Mouse (Mus musculus) forebrain, embryonic 11.5 days (tissue): ENCODE measurements around the gene Cap2. TPM values are rescaled to one million over a fixed set of nuclear protein-coding genes. Genes with fewer than 3 reads are reported as not detected.

ENCODE experiments used
- ATAC-seq: fragments of 200-750 bp; cut with Nextera tagmentation; replicated peaks from 2 replicates; pipeline ENCODE4 v1.8.0; 2017; ENCODE audit warnings: moderate TSS enrichment; ENCODE audit not compliant: low FRiP score
- DNase-seq: peaks from one replicate; pipeline ENCODE4 v3.0.0-alpha.2; 2017; ENCODE audit warnings: low spot score
- H3K27ac ChIP-seq: fragments of 300-500 bp; sonication (generic); 2 replicates; pipeline ENCODE4 v1.5.1; 2014; ENCODE audit warnings: low read depth, low read length
- H3K27me3 ChIP-seq: fragments of 300-500 bp; sonication (generic); 2 replicates; pipeline ENCODE4 v1.6.1; 2014; ENCODE audit warnings: mild to moderate bottlenecking, low read length, mixed read lengths; ENCODE audit not compliant: control insufficient read depth, insufficient read depth
- H3K36me3 ChIP-seq: fragments of 300-500 bp; sonication (generic); 2 replicates; pipeline ENCODE4 v1.6.1; 2014; ENCODE audit warnings: mild to moderate bottlenecking, low read length, moderate library complexity, mixed read lengths; ENCODE audit not compliant: control insufficient read depth, insufficient read depth
- H3K4me1 ChIP-seq: fragments of 300-500 bp; sonication (generic); replicated peaks from 2 replicates; pipeline ENCODE4 v1.6.1; 2014; ENCODE audit warnings: low read length, mixed read lengths; ENCODE audit not compliant: control insufficient read depth, insufficient read depth
- H3K4me2 ChIP-seq: fragments of 300-500 bp; sonication (generic); 2 replicates; pipeline ENCODE4 v1.6.1; 2014; ENCODE audit warnings: low read depth, mild to moderate bottlenecking, low read length, moderate library complexity, mixed read lengths; ENCODE audit not compliant: severe bottlenecking
- H3K4me3 ChIP-seq: fragments of 300-500 bp; sonication (generic); 2 replicates; pipeline ENCODE4 v1.5.1; 2014; ENCODE audit warnings: low read depth, low read length
- H3K9ac ChIP-seq: fragments of 300-500 bp; sonication (generic); 2 replicates; pipeline ENCODE4 v1.6.1; 2014; ENCODE audit warnings: low read length
- H3K9me3 ChIP-seq: fragments of 300-500 bp; sonication (generic); 2 replicates; pipeline ENCODE4 v1.6.1; 2016; ENCODE audit warnings: low read length, mixed read lengths; ENCODE audit not compliant: control insufficient read depth
- WGBS: fragments of 180-500 bp; shearing (Covaris S2); extraction: QIAGEN DNeasy Blood & Tissue Kit; methylation state at CpG from one replicate; pipeline ENCODE4 v1.1.7; 2014; 5-methylcytosine and 5-hydroxymethylcytosine counted together
- polyA plus RNA-seq: library from polyadenylated mRNA; unstranded; fragments of >200 nt; fragmentation: Nextera tagmentation; extraction: Ambion mirVana; gene quantifications from 2 replicates; pipeline ENCODE4 v1.2.1, GENCODE M21; 2014

Gene Cap2
- polyA plus RNA-seq, 1 experiment from 2014 or later, result 8.3 TPM

DNA sequence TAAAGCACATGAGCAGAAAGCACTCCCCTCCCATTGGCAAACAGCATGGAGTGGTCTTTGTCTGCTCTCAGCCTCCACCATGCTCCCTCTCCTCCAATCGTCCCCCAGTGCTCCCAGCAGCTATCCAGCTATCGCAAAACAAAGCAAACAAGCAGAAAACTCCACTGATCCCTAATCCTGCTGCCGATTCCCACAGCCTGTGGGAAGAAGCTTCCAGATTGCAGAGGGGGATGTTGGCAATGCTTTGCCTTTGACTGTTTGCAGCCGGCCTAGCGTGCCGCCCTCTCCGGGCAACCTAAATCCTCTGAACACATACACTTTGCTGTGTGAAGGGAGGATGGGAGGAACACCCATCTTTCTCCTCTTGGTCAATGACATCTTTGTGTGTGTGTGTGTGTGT, 83.2 kb downstream of the Cap2 start:
- WGBS, result 66% methylated on average over 7 of the region's 7 CpGs
- ATAC-seq, result no peak
- H3K27me3 ChIP-seq, result no peaks in the 10 kb centered on the region
- H3K36me3 ChIP-seq, result no peaks in the 10 kb centered on the region
- H3K9ac ChIP-seq, result no peak overlapping the region
- H3K4me2 ChIP-seq, result no peak overlapping the region
- H3K9me3 ChIP-seq, result no peaks in the 10 kb centered on the region
- no peak overlapping the region for H3K27ac ChIP-seq
- no peak for DNase-seq
- H3K4me1 ChIP-seq, result no peaks in the 10 kb centered on the region
- no peak overlapping the region for H3K4me3 ChIP-seq

DNA sequence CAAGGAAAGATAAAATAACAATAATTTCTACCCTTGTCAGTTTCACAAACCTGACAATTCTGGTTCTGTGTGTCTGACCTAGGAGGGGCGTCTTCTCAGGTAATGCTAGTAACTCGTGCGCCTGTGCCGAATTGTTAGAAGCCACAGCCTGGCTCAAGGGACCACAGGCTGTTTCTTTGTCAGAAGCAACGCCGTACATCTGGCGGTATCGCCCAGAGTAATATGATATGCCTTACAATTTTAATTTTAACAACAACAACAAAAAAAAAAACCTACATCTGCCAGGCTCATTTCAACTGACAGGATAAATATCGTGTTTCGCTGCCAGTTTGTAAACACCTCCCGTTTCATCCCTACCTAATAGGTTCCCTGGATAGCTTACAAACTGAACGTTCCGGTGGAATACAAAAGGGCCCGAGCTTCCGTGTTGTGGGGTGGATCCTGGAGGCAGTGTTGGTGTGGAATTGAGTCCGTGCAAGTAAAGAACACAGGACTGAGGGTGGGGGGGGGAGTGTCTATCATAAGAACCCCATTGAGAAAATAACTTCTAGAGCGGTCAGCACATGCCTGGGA, 86.2 kb downstream of the Cap2 start:
- Histone ChIP-seq H3K4me2 (no peak overlapping the region), H3K9me3 (no peaks in the 10 kb centered on the region), H3K27me3 (no peaks in the 10 kb centered on the region), H3K9ac (no peak overlapping the region), H3K4me3 (no peak overlapping the region), H3K4me1 (no peaks in the 10 kb centered on the region), H3K36me3 (no peaks in the 10 kb centered on the region), H3K27ac (no peak overlapping the region)
- ATAC-seq (no peak), DNase-seq (no peak)
- WGBS, result 90% methylated on average over 17 of the region's 17 CpGs

DNA sequence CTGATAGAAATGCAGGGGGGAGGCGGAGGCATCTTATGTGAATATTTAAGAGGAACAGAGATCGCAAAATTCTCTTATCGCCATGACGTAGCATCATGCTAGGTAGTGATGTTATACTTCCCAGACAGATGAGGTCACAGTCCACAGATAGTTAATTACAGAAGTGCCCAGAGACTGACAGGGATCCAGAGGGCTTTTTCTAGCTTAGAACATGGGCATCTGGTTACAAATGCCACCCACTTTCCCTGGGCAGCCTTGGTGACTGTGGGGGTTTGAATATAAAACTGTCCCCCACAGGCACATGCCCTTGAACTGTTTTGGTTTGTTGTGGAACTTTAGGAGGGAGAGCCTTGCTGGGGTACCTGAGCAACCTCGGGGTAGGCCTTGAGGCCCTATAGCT, 87.0 kb downstream of the Cap2 start:
- Histone ChIP-seq H3K9me3 (no peaks in the 10 kb centered on the region), H3K27ac (no peak overlapping the region), H3K36me3 (no peaks in the 10 kb centered on the region), H3K27me3 (no peaks in the 10 kb centered on the region), H3K4me3 (no peak overlapping the region), H3K4me2 (no peak overlapping the region), H3K9ac (no peak overlapping the region), H3K4me1 (no peaks in the 10 kb centered on the region)
- WGBS, result 94% methylated on average over 5 of the region's 5 CpGs
- DNase-seq (no peak), ATAC-seq (no peak)

DNA sequence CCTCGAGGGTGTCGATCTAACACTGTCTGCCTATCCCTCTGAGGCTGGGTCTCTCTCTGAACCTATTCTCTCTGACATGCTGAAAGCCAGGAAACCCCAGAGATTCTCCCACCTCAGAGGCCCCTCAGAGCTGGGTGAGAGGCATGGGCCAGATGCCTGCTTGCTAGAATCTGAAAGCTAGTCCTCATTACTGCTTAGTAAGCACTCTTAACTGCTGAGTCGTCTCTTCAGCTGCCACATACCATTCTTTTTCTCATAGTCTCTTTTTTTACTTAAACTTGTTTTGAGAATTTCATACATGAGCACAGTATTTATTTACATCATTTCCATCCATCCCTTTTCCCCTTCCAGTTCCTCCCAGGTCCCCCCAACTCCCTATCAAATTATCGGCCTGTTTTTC, 89.2 kb downstream of the Cap2 start:
- H3K9me3 ChIP-seq, result no peaks in the 10 kb centered on the region

DNA sequence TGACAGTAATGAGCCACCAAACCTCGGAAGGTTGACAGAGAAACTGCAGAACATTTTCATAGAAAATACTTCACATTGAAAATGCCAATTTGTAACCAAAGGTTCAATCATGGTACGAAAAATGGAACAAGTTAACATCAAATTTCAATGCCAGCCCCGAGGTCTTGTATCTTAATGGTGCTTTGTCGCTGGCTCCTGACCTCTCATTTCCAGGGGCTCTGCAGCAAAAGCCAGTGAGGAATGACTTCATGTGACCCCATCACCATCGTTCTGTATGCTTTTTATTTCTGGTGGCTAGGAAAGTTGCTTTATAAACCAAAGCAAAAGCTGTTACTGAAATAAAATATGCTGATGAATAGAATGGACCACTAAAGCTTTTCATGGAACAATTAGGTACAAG, 99.0 kb downstream of the Cap2 start:
- WGBS, result 88% methylated on average over 5 of the region's 5 CpGs

More for the DNA sequence above, 89.2 kb downstream of the Cap2 start:
- ATAC-seq, result no peak
- Histone ChIP-seq H3K36me3 (no peaks in the 10 kb centered on the region), H3K27me3 (no peaks in the 10 kb centered on the region), H3K4me1 (no peaks in the 10 kb centered on the region), H3K4me3 (no peak overlapping the region), H3K27ac (no peak overlapping the region), H3K4me2 (no peak overlapping the region), H3K9ac (no peak overlapping the region)
- DNase-seq, result no peak
- WGBS, result 92% methylated on average over 4 of the region's 4 CpGs

DNA sequence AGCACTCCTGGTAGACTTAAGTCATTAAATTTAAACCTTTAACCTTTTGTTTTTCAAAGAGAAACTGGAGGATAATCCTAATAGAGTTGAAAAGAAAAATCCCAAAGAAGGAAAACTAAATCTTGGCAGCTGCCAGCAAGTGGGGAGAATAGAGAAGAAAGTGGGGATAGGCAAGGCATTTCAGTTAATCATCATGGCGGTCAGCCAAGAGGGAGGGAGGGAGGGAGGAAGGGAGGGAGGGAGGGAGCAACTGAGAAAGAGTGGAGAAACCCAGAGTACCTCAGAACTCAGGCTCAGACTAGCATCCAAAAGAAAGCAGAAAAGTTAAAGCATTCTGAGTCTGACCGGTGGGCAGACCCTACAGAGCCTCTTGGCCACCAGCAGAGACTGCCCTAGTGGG, 99.7 kb downstream of the Cap2 start:
- WGBS, result 94% methylated on average over 2 of the region's 2 CpGs
- Histone ChIP-seq H3K27ac (no peak overlapping the region), H3K4me3 (no peak overlapping the region), H3K4me1 (no peaks in the 10 kb centered on the region), H3K4me2 (no peak overlapping the region), H3K36me3 (no peaks in the 10 kb centered on the region), H3K9me3 (no peaks in the 10 kb centered on the region), H3K27me3 (no peaks in the 10 kb centered on the region), H3K9ac (no peak overlapping the region)
- ATAC-seq (no peak), DNase-seq (no peak)

More for the DNA sequence above, 99.0 kb downstream of the Cap2 start:
- Histone ChIP-seq H3K27ac (no peak overlapping the region), H3K9ac (no peak overlapping the region), H3K36me3 (no peaks in the 10 kb centered on the region), H3K4me2 (no peak overlapping the region), H3K27me3 (no peaks in the 10 kb centered on the region), H3K9me3 (no peaks in the 10 kb centered on the region), H3K4me3 (no peak overlapping the region), H3K4me1 (no peaks in the 10 kb centered on the region)
- ATAC-seq (no peak), DNase-seq (no peak)

DNA sequence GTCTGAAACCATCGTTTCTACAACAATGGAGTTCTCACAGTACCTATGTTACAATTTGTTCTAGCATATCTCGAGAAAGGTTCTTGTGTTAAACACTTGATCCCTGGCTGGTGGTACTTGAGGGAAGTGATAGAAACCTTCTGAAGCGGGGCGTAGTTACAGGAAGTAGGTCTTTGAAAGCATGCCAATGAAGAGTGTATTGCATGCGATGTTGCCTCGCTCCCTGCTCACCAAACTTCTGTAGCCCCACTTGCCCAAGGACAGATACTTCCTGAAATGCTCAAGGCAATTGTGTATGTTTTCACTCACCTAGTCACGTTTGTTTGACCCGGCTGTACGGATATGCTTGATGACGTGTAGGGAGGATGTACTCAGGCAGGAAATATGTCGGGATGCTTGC, 101.0 kb downstream of the Cap2 start:
- Histone ChIP-seq H3K27me3 (no peaks in the 10 kb centered on the region), H3K9ac (no peak overlapping the region), H3K27ac (no peak overlapping the region), H3K9me3 (no peaks in the 10 kb centered on the region), H3K4me1 (no peaks in the 10 kb centered on the region), H3K36me3 (no peaks in the 10 kb centered on the region), H3K4me2 (no peak overlapping the region), H3K4me3 (no peak overlapping the region)
- WGBS, result 93% methylated on average over 11 of the region's 11 CpGs
- no peak for DNase-seq
- ATAC-seq, result no peak

DNA sequence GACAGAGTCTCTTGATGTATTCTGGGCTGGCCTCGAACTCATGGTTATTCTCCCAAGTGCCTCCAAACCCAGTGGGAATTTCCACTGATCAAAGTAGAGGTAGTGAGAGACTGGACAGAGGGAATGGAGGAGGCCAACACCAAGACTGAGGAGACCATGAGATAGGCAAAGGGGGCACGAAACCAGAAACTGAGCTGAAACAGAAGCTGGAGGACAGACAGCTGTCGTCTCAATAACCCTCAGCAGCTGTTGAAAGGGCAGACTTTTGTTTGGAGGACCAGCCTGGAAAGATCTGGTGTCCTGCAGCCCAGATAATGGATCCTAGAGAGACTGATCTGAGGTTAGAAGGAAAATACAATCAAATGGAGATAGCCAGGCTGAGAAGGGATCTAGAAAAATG, 109.4 kb downstream of the Cap2 start:
- Histone ChIP-seq H3K4me1 (no peaks in the 10 kb centered on the region), H3K36me3 (no peaks in the 10 kb centered on the region), H3K4me3 (no peak overlapping the region), H3K27me3 (no peaks in the 10 kb centered on the region), H3K27ac (no peak overlapping the region), H3K4me2 (no peak overlapping the region), H3K9me3 (no peaks in the 10 kb centered on the region), H3K9ac (no peak overlapping the region)
- WGBS, result 91% methylated on average over 3 of the region's 3 CpGs
- DNase-seq, result no peak
- ATAC-seq, result no peak

DNA sequence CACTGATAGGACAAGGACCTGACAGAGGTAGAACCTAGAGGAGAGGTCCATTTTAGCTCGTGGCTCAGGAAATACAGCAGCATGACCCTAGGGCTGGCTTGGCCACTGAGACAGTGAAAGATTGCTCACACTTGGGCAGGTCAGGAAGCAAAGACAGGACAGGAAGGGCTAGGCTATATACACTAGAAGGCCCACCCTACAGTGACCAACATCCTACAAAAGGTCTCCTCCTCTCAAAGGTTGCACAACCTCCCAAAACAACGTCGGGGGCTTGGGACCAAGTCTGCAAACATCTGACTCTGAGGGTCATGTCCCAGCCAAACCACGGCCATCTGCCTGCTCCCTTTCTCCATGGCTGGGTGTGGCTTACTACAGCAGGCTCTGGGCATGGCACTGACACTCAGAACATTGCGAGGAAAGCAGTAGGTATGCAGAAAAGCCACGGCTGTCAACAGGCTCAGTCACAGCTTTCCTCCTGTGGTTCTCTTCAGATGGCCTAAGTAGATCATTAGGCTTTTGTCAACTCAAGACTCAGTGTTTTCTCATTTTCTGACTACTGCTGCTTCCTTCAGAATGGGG, 112.1 kb downstream of the Cap2 start:
- H3K27ac ChIP-seq, result no peak overlapping the region
- H3K9me3 ChIP-seq, result no peaks in the 10 kb centered on the region
- H3K4me2 ChIP-seq, result no peak overlapping the region
- H3K36me3 ChIP-seq, result no peaks in the 10 kb centered on the region
- H3K27me3 ChIP-seq, result no peaks in the 10 kb centered on the region
- H3K4me3 ChIP-seq, result no peak overlapping the region
- H3K4me1 ChIP-seq, result no peaks in the 10 kb centered on the region
- ATAC-seq (no peak), DNase-seq (no peak)
- H3K9ac ChIP-seq, result no peak overlapping the region
- WGBS, result 90% methylated on average over 6 of the region's 6 CpGs
